Mouse (Mus musculus): ENCODE data around the gene Ttc23. TPM values are rescaled to one million over a fixed set of nuclear protein-coding genes. Genes with fewer than 3 reads are reported as not detected.

Gene Ttc23
- total and polyA plus RNA-seq, 2 experiments = 14.2 to 47.8 TPM

DNA sequence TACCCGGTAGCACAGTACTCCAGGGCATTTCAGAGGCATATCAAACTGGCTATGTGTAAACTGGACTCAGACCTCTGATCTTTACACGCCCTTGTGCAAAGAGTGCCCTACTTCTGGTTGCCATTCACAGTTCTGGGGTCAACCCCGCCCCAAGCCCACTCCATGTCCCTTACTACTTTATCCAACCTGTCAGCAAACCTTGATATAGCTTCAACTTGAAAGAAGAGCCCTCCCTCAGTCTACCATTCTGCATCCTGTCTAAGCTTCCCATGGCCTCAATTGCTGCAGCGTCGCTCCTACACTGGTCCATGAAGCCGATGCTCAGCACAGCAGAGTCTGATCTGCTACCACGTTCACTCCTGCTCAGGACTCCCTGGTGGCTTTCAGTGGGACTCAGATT lies 108.2 kb downstream of the Ttc23 start:
- Histone ChIP-seq H3K4me1 (ENCODE audit: control insufficient read depth, insufficient read depth, low read length) (peaks cover 7% of the 10 kb centered on the region), H3K9ac (ENCODE audit: low read depth, low read length) (no peak overlapping the region), H3K36me3 (ENCODE audit: control insufficient read depth, insufficient read depth, low read length) (no peaks in the 10 kb centered on the region), H3K4me3 (ENCODE audit: insufficient read depth, low read depth, low read length) (no peak overlapping the region), H3K79me2 (ENCODE audit: control insufficient read depth, insufficient read depth, low read length) (no peaks in the 10 kb centered on the region), H3K27ac (replicated peaks; ENCODE audit: insufficient read depth, low read depth, low read length) (no peak overlapping the region), H3K27me3 (ENCODE audit: control insufficient read depth, insufficient read depth, low read length) (peaks cover 4% of the 10 kb centered on the region; the same call in 1 of the 2 replicates)
- 76% methylated on average over 7 of the region's 7 CpGs for WGBS
- TF ChIP-seq POLR2A (IDR thresholded peaks at IDR 0.05; ENCODE audit: extremely low read depth, insufficient read depth, low read length) = no peak
- no peak for TF ChIP-seq CTCF (IDR thresholded peaks at IDR 0.05; ENCODE audit: low read depth, low read length)
- DNase-seq (ENCODE audit: extremely low read depth, low read depth, low spot score) = peak; percentile 18

DNA sequence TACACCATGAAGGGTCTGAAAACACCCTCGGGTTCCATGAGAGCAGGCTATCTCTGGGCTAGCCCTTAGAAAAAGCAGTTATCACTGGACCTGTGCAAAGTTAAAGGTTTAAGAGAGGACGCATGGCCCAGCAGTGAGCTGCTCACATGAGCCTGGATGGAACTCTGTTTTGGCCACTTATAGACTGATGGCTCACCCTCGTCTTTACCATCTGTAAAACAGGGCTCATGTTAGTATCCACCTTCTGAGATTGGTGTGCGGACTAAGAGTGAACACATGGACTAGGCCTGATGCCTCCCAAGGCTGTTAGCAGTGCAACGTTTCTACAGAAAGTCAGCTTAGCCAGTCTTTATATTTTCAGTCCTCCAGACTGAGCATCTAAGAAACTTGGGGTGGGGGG lies 109.4 kb downstream of the Ttc23 start:
- 87% methylated on average over 5 of the region's 5 CpGs for WGBS
- H3K27me3 ChIP-seq (ENCODE audit: control insufficient read depth, insufficient read depth, low read length) = peaks cover 4% of the 10 kb centered on the region; the same call in 1 of the 2 replicates
- H3K79me2 ChIP-seq (ENCODE audit: control insufficient read depth, insufficient read depth, low read length) = no peaks in the 10 kb centered on the region
- H3K9ac ChIP-seq (ENCODE audit: low read depth, low read length) = no peak overlapping the region
- DNase-seq (ENCODE audit: extremely low read depth, low read depth, low spot score) = no peak
- no peaks in the 10 kb centered on the region for H3K36me3 ChIP-seq (ENCODE audit: control insufficient read depth, insufficient read depth, low read length)
- no peak overlapping the region for H3K27ac ChIP-seq (replicated peaks; ENCODE audit: insufficient read depth, low read depth, low read length)
- H3K4me1 ChIP-seq (ENCODE audit: control insufficient read depth, insufficient read depth, low read length) = peaks cover 7% of the 10 kb centered on the region
- no peak overlapping the region for H3K4me3 ChIP-seq (ENCODE audit: insufficient read depth, low read depth, low read length)
- TF ChIP-seq CTCF (IDR thresholded peaks at IDR 0.05; ENCODE audit: low read depth, low read length) = no peak
- TF ChIP-seq POLR2A (IDR thresholded peaks at IDR 0.05; ENCODE audit: extremely low read depth, insufficient read depth, low read length) = no peak

DNA sequence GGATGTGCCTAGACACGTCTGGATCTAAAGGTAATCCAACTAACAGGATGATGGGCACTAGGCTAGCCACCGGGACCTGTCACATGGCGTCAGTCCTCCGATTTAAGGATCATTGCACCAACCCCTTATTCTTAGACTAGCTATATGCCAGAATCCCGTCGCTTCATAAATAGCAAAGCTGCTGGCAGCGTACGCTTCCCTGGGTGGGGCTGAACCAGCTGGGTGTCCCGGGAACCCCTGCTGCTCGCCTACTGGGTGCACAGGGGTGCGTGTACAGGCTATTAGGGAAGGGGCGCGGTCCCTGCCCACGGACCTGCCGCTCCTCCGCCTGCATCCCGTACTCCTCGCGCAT lies 111.3 kb downstream of the Ttc23 start:
- no peak for DNase-seq (ENCODE audit: extremely low read depth, low read depth, low spot score)
- Histone ChIP-seq H3K36me3 (ENCODE audit: control insufficient read depth, insufficient read depth, low read length) (no peaks in the 10 kb centered on the region), H3K79me2 (ENCODE audit: control insufficient read depth, insufficient read depth, low read length) (no peaks in the 10 kb centered on the region), H3K9ac (ENCODE audit: low read depth, low read length) (peak overlapping the region; percentile 55; the same call in 1 of the 2 replicates), H3K27ac (replicated peaks; ENCODE audit: insufficient read depth, low read depth, low read length) (no peak overlapping the region), H3K4me3 (ENCODE audit: insufficient read depth, low read depth, low read length) (peak overlapping the region; percentile 55; the same call in 1 of the 2 replicates), H3K27me3 (ENCODE audit: control insufficient read depth, insufficient read depth, low read length) (peaks cover 4% of the 10 kb centered on the region; the same call in 1 of the 2 replicates), H3K4me1 (ENCODE audit: control insufficient read depth, insufficient read depth, low read length) (peaks cover 7% of the 10 kb centered on the region)
- TF ChIP-seq POLR2A (IDR thresholded peaks at IDR 0.05; ENCODE audit: extremely low read depth, insufficient read depth, low read length) = no peak
- no peak for TF ChIP-seq CTCF (IDR thresholded peaks at IDR 0.05; ENCODE audit: low read depth, low read length)
- 7% methylated on average over 19 of the region's 19 CpGs for WGBS

DNA sequence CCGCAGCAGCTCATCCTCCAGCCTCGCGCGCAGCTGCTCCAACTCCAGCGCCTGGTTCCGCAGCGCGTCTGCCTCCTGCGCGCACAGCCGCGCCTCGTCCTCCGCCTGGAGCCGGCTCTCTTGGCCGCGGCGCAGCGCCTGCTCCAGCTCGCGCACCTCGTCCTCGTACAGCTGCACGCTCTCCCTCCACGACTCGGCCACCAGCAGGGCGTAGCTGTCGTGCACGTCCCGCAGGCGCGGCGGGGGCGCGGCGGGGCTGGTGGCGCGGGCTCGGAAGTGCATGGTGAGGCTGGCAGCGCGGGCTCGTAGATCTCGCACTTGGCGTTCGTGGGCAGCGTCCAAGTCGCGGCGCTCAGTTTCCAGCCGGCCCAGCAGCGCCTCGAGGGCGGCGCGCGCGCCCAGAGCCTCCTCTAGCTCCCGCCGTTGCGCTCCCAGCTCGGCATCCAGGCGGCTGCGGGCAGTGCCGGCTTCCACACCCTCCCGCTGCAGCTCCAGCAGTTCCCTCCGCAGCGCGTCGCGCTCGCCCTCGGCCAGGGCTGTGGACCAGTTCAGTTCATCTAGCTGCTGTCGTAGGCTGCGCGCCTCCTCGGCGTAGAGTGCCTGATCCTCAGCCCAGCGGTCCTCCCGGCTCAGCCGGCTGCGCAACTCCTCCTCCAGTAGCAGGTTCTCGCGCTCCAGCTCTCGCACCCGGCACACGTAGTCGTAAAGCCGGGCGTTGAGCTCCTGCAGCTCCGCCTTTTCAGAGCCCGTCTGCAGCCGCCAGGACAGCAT lies 111.8 kb downstream of the Ttc23 start:
- Histone ChIP-seq H3K4me1 (ENCODE audit: control insufficient read depth, insufficient read depth, low read length) (peaks cover 7% of the 10 kb centered on the region), H3K79me2 (ENCODE audit: control insufficient read depth, insufficient read depth, low read length) (no peaks in the 10 kb centered on the region), H3K36me3 (ENCODE audit: control insufficient read depth, insufficient read depth, low read length) (no peaks in the 10 kb centered on the region), H3K27ac (replicated peaks; ENCODE audit: insufficient read depth, low read depth, low read length) (no peak overlapping the region), H3K27me3 (ENCODE audit: control insufficient read depth, insufficient read depth, low read length) (peaks cover 4% of the 10 kb centered on the region; the same call in 1 of the 2 replicates), H3K4me3 (ENCODE audit: insufficient read depth, low read depth, low read length) (peak overlapping the region; percentile 55; the same call in 1 of the 2 replicates), H3K9ac (ENCODE audit: low read depth, low read length) (peak overlapping the region; percentile 55)
- under 1% methylated on average over 89 of the region's 92 CpGs for WGBS
- TF ChIP-seq CTCF (IDR thresholded peaks at IDR 0.05; ENCODE audit: low read depth, low read length) (no peak), POLR2A (IDR thresholded peaks at IDR 0.05; ENCODE audit: extremely low read depth, insufficient read depth, low read length) (no peak)
- peak; percentile 37 for DNase-seq (ENCODE audit: extremely low read depth, low read depth, low spot score)

DNA sequence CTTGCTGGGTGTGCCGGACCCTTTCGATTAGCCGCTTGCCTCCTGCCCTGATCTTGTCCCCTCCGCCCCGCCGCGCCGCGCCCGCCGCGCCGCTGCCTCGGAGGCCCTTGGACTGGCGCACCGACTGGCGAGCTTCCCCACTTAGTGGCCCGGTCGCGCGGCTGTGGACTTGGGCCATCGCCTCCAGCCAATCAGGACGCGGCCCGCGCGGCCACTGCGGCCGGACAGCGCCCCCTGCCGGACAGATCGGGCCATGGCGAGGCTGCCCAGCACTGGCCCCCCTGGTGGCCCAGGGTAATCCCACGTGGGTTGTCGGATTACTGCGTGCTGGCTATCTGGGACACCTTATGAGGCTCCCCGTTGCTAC lies 112.4 kb downstream of the Ttc23 start, which contains the start of gene Synm:
Synm (minus strand) TSS at position 114 of the 367 bp plus-strand sequence.
- no peaks in the 10 kb centered on the region for H3K79me2 ChIP-seq (ENCODE audit: control insufficient read depth, insufficient read depth, low read length)
- H3K27me3 ChIP-seq (ENCODE audit: control insufficient read depth, insufficient read depth, low read length) = peaks cover 4% of the 10 kb centered on the region; the same call in 1 of the 2 replicates
- peaks cover 7% of the 10 kb centered on the region for H3K4me1 ChIP-seq (ENCODE audit: control insufficient read depth, insufficient read depth, low read length)
- H3K9ac ChIP-seq (ENCODE audit: low read depth, low read length) = peak within 1 kb of the TSS; percentile 55
- 1% methylated on average over 37 of the region's 37 CpGs for WGBS
- DNase-seq (ENCODE audit: extremely low read depth, low read depth, low spot score) = peak; percentile 48
- H3K27ac ChIP-seq (replicated peaks; ENCODE audit: insufficient read depth, low read depth, low read length) = no peak within 1 kb of the TSS
- peak within 1 kb of the TSS; percentile 55; the same call in 1 of the 2 replicates for H3K4me3 ChIP-seq (ENCODE audit: insufficient read depth, low read depth, low read length)
- TF ChIP-seq POLR2A (IDR thresholded peaks at IDR 0.05; ENCODE audit: extremely low read depth, insufficient read depth, low read length) = 0 out of 2 replicates have a peak, but pooled peaks have one; percentile 36
- TF ChIP-seq CTCF (IDR thresholded peaks at IDR 0.05; ENCODE audit: low read depth, low read length) = peak; percentile 91
- H3K36me3 ChIP-seq (ENCODE audit: control insufficient read depth, insufficient read depth, low read length) = no peaks in the 10 kb centered on the region

DNA sequence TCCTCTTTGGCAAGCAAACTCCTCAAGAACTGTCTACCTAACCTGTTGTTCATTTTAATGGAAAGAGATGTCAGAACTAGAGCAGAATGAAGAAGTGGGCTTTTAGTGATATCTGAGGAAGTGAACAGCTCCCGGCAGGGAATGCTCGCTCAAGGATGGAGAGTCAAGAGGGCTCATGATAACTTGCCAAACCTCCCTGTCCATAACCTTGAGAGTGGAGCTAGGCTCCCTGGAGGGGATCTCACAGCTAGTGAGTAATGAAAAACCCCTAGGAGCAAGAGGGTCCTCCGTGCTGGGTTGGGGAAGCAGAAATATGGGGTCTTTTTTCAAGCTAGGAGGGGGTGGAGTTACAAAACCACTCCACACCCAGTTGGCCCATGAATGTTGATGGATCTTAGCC lies 116.4 kb downstream of the Ttc23 start:
- DNase-seq (ENCODE audit: extremely low read depth, low read depth, low spot score) = no peak
- Histone ChIP-seq H3K79me2 (ENCODE audit: control insufficient read depth, insufficient read depth, low read length) (no peaks in the 10 kb centered on the region), H3K27me3 (ENCODE audit: control insufficient read depth, insufficient read depth, low read length) (peaks cover 3% of the 10 kb centered on the region; the same call in 1 of the 2 replicates), H3K36me3 (ENCODE audit: control insufficient read depth, insufficient read depth, low read length) (no peaks in the 10 kb centered on the region), H3K27ac (replicated peaks; ENCODE audit: insufficient read depth, low read depth, low read length) (no peak overlapping the region), H3K9ac (ENCODE audit: low read depth, low read length) (no peak overlapping the region), H3K4me3 (ENCODE audit: insufficient read depth, low read depth, low read length) (no peak overlapping the region), H3K4me1 (ENCODE audit: control insufficient read depth, insufficient read depth, low read length) (peaks cover 6% of the 10 kb centered on the region)
- TF ChIP-seq POLR2A (IDR thresholded peaks at IDR 0.05; ENCODE audit: extremely low read depth, insufficient read depth, low read length) = no peak
- TF ChIP-seq CTCF (IDR thresholded peaks at IDR 0.05; ENCODE audit: low read depth, low read length) = no peak
- 64% methylated on average over 3 of the region's 3 CpGs for WGBS

Measured in liver, adult 2 months (tissue).